Mouse (Mus musculus) liver, embryonic 13.5 days (tissue): ENCODE measurements at regions not wholly inside any gene's neighbourhood (a gene's known extent, or its start where the extent isn't known, plus 50 kb on each side); places are given as distances from the start of the nearest gene placed in this dataset.

Experiments
- ATAC-seq: fragments of 200-750 bp; cut with Nextera tagmentation; 2 replicates; pipeline ENCODE4 v1.8.0; 2017; ENCODE audit warnings: low read depth, mild to moderate bottlenecking, moderate number of reproducible peaks, moderate library complexity
- DNase-seq: peaks from one replicate; pipeline ENCODE4 v3.0.0; 2022
- H3K27ac ChIP-seq: fragments of 300-500 bp; sonication (generic); 2 replicates; pipeline ENCODE4 v1.5.1; 2015; ENCODE audit warnings: moderate library complexity, mild to moderate bottlenecking, inconsistent platforms
- H3K27me3 ChIP-seq: fragments of 300-500 bp; sonication (generic); 2 replicates; pipeline ENCODE4 v1.6.1; 2015; ENCODE audit warnings: mild to moderate bottlenecking, inconsistent platforms
- H3K36me3 ChIP-seq: fragments of 300-500 bp; sonication (generic); 2 replicates; pipeline ENCODE4 v1.6.1; 2015; ENCODE audit warnings: mild to moderate bottlenecking, inconsistent platforms
- H3K4me1 ChIP-seq: fragments of 300-500 bp; sonication (generic); replicated peaks from 2 replicates; pipeline ENCODE4 v1.6.1; 2015; ENCODE audit warnings: inconsistent platforms
- H3K4me2 ChIP-seq: fragments of 300-500 bp; sonication (generic); 2 replicates; pipeline ENCODE4 v1.6.1; 2015; ENCODE audit warnings: inconsistent platforms, mild to moderate bottlenecking, moderate library complexity
- H3K4me3 ChIP-seq: fragments of 300-500 bp; sonication (generic); replicated peaks from 2 replicates; pipeline ENCODE4 v1.5.1; 2015; ENCODE audit warnings: mild to moderate bottlenecking, inconsistent platforms
- H3K9ac ChIP-seq: fragments of 300-500 bp; sonication (generic); 2 replicates; pipeline ENCODE4 v1.6.1; 2015; ENCODE audit warnings: mild to moderate bottlenecking, inconsistent platforms
- H3K9me3 ChIP-seq: fragments of 300-500 bp; sonication (generic); replicated peaks from 2 replicates; pipeline ENCODE4 v1.6.1; 2016; ENCODE audit warnings: inconsistent platforms
- WGBS: fragments of 180-500 bp; shearing (Covaris S2); methylation state at CpG from one replicate; pipeline ENCODE4 v1.1.7; 2015; ENCODE audit not compliant: insufficient replicate concordance; 5-methylcytosine and 5-hydroxymethylcytosine counted together

DNA sequence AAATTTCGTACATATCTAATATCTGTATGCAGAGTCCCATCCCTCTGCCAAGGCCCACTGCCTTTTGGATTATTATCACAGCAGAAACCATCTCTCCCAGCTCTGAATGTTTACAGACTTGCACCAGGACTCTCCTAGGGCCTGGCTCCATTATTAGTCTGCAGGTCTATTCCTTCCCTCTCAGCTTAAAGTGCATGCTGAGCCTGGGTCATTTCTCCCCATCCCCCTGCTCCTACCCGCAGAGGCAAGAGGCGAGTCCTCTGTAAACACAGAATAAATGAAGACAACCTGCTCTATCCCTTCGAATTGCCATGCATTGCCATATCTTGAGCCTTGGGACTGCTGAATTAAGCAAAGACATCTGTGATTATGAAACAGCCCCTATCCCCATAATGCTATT is 362.6 kb upstream of the Cdh11 start:
- no peaks in the 10 kb centered on the region for H3K4me1 ChIP-seq
- no peak overlapping the region for H3K9ac ChIP-seq
- no peaks in the 10 kb centered on the region for H3K9me3 ChIP-seq
- no peak overlapping the region for H3K27ac ChIP-seq
- 49% methylated on average over 4 of the region's 4 CpGs for WGBS
- H3K36me3 ChIP-seq = no peaks in the 10 kb centered on the region
- H3K4me3 ChIP-seq = no peak overlapping the region
- ATAC-seq (no peak), DNase-seq (no peak)
- no peaks in the 10 kb centered on the region for H3K27me3 ChIP-seq
- no peak overlapping the region for H3K4me2 ChIP-seq

DNA sequence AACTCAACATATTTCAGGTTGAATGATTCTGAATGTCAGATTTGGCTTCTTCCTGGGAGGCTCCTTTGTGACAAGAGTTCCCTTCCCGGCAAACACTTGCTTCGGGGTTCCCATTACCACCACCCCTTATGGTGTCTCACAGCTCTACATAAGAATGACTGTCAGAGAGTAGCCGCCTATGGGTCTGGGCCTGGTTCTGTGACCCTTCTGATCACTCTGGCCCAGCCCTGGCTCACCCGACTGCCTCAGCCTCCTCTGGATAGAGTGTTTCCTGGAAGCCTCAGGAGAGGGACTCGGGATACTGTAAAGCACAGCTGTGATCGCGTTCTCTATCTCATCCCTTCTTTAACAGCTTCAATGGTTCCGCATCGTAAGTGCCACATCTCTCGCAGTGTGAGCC is 363.0 kb upstream of the Cdh11 start:
- ATAC-seq (no peak), DNase-seq (no peak)
- no peak overlapping the region for H3K9ac ChIP-seq
- no peak overlapping the region for H3K4me3 ChIP-seq
- 63% methylated on average over 10 of the region's 10 CpGs for WGBS
- no peaks in the 10 kb centered on the region for H3K4me1 ChIP-seq
- H3K4me2 ChIP-seq = no peak overlapping the region
- no peaks in the 10 kb centered on the region for H3K27me3 ChIP-seq
- no peaks in the 10 kb centered on the region for H3K9me3 ChIP-seq
- no peaks in the 10 kb centered on the region for H3K36me3 ChIP-seq
- H3K27ac ChIP-seq = no peak overlapping the region

DNA sequence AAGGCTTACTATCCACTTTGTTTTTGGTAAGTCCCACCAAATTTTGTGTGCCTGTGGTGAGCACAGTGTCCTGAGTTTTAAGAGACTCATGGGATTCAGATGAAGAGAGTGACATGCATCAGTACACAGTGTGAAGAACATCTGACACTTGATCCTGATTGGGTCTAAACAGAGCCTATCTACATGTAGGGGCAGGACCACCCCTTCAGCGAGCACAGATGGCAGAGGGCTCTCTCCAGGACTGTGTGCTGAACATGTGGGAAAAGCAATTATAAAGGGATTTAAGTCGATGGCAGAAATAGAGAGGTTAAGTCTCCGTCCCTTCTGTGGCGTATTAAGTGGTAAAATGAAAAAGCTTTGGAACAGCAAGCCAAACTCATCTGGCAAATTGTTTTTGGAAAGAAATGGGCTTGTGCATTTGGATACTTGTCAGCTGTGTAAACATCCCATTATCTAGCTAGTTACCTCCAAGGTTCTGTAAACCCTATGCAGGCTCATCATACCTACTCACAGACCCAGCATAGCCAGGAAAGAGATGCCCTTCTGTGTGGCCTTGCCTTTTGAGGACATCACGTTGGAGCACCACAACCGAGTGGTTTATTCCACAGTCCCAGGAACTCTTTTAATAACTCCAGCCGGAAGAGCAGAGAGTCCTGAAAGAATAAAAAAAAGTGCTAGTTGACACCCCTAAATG is 381.3 kb upstream of the Cdh11 start:
- Histone ChIP-seq H3K4me2 (no peak overlapping the region), H3K27ac (no peak overlapping the region), H3K9me3 (no peaks in the 10 kb centered on the region), H3K4me1 (no peaks in the 10 kb centered on the region), H3K4me3 (no peak overlapping the region), H3K27me3 (no peaks in the 10 kb centered on the region), H3K36me3 (no peaks in the 10 kb centered on the region), H3K9ac (no peak overlapping the region)
- ATAC-seq (no peak), DNase-seq (no peak)
- 67% methylated on average over 7 of the region's 7 CpGs for WGBS

DNA sequence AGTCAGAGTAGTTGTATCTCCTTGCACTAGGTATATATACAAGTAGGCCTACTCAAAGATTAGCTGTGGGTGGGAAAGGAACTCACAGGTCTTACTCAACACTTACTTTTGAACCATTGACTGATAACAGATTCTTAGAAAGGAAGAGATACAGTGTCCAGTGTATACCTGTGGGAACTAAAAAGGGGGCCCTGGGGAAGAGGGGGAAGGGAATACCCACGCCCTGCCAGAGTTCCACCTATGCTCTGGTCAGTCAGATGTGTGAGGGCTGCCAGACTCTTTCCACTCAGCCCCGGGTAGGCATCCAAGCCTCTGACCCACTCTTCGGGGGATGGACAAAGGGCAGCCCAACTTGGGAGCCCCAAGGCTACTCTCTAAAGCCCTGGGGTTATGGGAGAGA is 387.9 kb upstream of the Cdh11 start:
- no peaks in the 10 kb centered on the region for H3K36me3 ChIP-seq
- WGBS = 47% methylated on average over 3 of the region's 3 CpGs
- H3K9me3 ChIP-seq = no peaks in the 10 kb centered on the region
- H3K9ac ChIP-seq = no peak overlapping the region
- no peaks in the 10 kb centered on the region for H3K27me3 ChIP-seq
- no peak overlapping the region for H3K4me3 ChIP-seq
- no peak for ATAC-seq
- H3K27ac ChIP-seq = no peak overlapping the region
- no peak for DNase-seq
- H3K4me2 ChIP-seq = no peak overlapping the region
- no peaks in the 10 kb centered on the region for H3K4me1 ChIP-seq

DNA sequence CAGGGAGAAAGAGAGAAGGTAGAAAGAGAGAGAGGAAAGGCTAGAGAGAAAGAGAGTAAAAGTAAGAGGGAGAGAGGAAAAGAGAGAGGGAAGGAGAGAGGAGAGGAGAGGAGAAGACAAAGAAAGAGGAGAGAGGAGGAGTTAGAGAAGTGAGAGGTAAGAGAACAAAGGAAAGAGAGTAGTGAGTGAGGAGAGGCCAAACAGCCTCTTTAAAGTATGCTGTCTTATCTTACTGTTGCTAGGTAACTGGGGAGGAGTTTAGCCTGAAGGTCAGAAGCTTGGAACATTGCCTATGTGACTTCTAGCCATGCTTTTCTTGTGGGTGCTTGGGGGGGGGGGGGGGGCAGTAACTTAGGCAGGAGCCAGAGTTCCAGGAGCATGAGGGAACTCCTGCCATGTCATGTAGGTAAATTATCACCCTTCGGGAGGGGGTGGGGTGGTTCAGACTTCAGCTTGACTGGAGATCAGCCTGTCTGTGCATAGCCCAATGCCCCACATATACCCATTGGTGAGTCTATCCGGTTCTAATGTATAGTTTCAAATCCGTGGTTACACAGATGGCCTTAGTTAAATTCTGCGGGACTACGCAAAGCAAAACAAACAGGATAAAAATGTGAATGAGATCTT is 388.5 kb upstream of the Cdh11 start:
- Histone ChIP-seq H3K9ac (no peak overlapping the region), H3K9me3 (no peaks in the 10 kb centered on the region), H3K4me1 (no peaks in the 10 kb centered on the region), H3K4me2 (no peak overlapping the region), H3K27ac (no peak overlapping the region), H3K4me3 (no peak overlapping the region), H3K36me3 (no peaks in the 10 kb centered on the region), H3K27me3 (no peaks in the 10 kb centered on the region)
- DNase-seq (no peak), ATAC-seq (no peak)
- WGBS = 61% methylated on average over 5 of the region's 5 CpGs

DNA sequence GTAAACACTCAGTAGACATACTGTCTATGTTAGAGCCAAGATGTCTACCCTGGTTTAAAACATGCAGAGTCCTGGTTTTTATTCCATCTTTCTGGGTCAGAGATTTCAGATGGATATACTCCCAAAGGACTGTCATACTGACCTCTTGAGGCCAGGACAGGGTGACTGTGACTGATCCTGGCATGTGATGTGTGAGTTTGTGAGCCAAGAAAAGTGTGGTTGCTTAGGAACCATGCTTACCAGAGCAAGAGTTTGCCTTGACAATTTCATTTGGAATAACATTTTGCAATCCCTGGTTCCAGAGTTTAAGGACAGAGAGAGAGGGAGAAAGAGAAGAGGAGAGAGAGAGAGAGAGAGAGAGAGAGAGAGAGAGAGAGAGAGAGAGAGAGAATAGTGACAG is 395.2 kb upstream of the Cdh11 start:
- ATAC-seq (no peak), DNase-seq (no peak)
- no peaks in the 10 kb centered on the region for H3K9me3 ChIP-seq
- no peak overlapping the region for H3K4me3 ChIP-seq
- no peaks in the 10 kb centered on the region for H3K27me3 ChIP-seq
- no peaks in the 10 kb centered on the region for H3K36me3 ChIP-seq
- H3K4me1 ChIP-seq = no peaks in the 10 kb centered on the region
- H3K27ac ChIP-seq = no peak overlapping the region
- H3K4me2 ChIP-seq = no peak overlapping the region
- no peak overlapping the region for H3K9ac ChIP-seq

DNA sequence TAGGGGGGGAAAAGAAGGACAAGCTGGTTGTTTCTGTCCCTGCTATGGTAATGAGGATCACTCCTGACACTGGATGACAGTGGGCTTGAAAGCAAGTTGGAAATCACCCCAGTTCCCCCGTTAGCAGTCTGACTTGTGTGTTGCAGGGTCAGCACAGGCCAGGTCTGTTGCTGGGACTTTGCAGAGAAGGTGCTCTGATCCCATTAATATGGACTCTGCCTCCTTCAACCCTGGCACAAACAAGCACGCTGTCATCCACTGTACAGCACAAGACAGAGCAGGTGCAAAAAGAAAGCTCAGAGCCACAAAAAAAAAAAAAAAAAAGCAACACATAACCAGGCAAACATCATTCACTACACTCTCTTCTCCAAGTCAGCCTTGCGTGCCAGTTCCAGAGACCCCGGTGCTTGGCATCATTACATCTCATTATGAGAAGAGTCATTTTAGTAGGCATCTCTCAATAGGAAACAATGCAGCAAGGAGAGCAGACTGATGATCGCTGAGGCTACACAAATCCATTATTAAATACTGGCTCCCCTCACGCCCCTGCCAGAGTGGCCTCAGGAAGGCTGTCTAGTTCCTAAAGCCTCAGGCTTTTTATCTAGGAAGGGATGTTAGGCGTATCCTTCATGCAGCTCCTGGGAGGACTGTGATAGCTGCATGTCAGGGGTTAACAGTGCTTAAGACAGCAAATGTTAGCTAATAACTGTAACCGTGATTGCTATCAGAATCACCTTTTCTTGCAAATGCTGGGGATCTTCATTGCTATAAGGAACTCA is 403.5 kb upstream of the Cdh11 start:
- Histone ChIP-seq H3K4me3 (no peak overlapping the region), H3K36me3 (no peaks in the 10 kb centered on the region), H3K9ac (no peak overlapping the region), H3K4me1 (no peaks in the 10 kb centered on the region), H3K9me3 (no peaks in the 10 kb centered on the region), H3K27me3 (no peaks in the 10 kb centered on the region), H3K27ac (no peak overlapping the region), H3K4me2 (no peak overlapping the region)
- no peak for DNase-seq
- ATAC-seq = no peak
- 63% methylated on average over 8 of the region's 8 CpGs for WGBS

DNA sequence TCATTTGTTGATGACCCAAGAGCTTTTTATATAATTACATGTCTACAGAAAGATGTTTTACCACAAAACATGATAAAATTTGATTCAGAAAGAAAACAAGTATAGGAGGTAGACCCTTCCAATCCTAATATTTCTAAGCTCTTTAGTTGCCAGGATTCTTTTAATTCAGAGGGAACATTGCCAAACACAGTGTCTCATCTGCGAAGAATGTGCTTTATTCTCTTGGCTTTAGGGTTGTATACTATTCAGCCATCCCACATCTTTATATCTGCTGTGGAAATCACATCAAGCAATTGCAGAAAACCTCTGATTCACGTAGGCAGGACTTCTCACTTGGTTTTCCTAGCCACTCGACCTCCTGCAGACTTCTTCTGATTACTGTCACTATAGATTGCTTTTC is 412.8 kb upstream of the Cdh11 start:
- ATAC-seq = no peak

DNA sequence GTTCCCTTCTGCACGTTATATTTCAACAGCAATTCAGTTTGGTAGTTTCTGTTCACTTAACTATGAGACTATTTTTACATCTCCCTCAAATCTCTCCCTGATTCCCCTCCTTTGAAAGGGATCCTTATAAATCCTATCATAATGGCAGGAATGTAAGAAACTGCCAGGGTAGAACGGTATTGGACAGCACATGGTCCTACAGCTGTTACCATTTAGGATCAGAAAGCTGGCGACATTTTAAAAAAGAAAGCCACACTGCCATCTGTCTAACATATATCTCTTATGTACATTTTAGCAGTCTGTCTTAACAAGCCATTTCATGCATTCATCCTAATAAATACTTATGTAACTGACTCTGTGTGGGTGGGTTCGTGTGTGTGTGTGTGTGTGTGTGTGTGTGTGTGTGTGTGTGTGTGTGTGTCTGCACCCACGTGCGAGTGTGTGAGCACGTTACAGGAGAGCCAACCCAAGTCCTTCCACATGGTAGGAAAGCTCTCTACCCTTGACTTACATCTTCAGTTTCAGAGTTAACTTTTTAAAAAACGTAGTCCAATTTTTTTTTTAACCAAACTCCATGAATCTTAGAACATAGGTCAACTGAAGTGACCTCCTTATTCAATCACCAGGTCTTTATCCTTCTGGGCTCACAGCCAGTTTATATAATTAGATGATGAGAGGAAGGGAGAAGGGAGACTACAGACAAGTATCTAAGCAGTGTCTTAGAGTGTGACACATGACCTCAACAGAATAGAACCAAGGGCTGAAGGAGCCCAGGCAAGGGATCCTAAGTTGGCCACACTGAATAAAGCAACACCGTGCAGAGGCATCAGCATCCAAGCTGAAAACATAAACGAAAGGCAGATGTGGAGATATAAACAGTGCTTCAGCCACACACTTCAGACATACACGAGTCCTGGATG is 414.5 kb upstream of the Cdh11 start:
- Histone ChIP-seq H3K27ac (no peak overlapping the region), H3K9me3 (no peaks in the 10 kb centered on the region), H3K4me3 (no peak overlapping the region), H3K9ac (no peak overlapping the region), H3K4me2 (no peak overlapping the region), H3K27me3 (no peaks in the 10 kb centered on the region), H3K36me3 (no peaks in the 10 kb centered on the region), H3K4me1 (no peaks in the 10 kb centered on the region)
- WGBS = 57% methylated on average over 11 of the region's 11 CpGs
- DNase-seq = no peak
- ATAC-seq = no peak

More for the DNA sequence above, 412.8 kb upstream of the Cdh11 start:
- WGBS = 45% methylated on average over 3 of the region's 3 CpGs
- H3K4me1 ChIP-seq = no peaks in the 10 kb centered on the region
- no peaks in the 10 kb centered on the region for H3K9me3 ChIP-seq
- H3K4me3 ChIP-seq = no peak overlapping the region
- H3K9ac ChIP-seq = no peak overlapping the region
- H3K27me3 ChIP-seq = no peaks in the 10 kb centered on the region
- no peak overlapping the region for H3K4me2 ChIP-seq
- no peak overlapping the region for H3K27ac ChIP-seq
- no peak for DNase-seq
- no peaks in the 10 kb centered on the region for H3K36me3 ChIP-seq

DNA sequence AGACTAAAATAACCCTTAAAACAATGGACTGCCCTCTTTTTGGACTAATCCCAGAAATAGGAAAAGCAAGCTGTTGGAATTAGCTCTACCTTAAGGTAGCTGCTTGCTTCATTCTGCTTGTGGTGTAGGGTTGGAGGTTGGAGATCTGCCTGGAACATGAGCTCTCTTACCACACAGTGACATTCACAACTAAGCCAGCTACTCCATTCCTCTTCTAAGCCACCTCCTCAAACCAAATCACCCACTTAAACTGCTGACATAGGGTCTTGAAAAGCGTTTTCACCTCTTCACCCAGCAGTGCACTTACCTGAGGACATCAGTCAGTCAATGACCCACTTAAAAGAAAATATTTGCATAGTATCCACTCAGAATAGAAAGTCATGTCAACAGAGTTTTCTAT is 418.3 kb upstream of the Cdh11 start:
- 43% methylated on average over 1 of the region's 1 CpGs for WGBS
- H3K36me3 ChIP-seq = no peaks in the 10 kb centered on the region
- H3K4me2 ChIP-seq = no peak overlapping the region
- no peak overlapping the region for H3K27ac ChIP-seq
- ATAC-seq (no peak), DNase-seq (no peak)
- H3K9me3 ChIP-seq = no peaks in the 10 kb centered on the region
- H3K9ac ChIP-seq = no peak overlapping the region
- no peaks in the 10 kb centered on the region for H3K4me1 ChIP-seq
- H3K27me3 ChIP-seq = no peaks in the 10 kb centered on the region
- no peak overlapping the region for H3K4me3 ChIP-seq

DNA sequence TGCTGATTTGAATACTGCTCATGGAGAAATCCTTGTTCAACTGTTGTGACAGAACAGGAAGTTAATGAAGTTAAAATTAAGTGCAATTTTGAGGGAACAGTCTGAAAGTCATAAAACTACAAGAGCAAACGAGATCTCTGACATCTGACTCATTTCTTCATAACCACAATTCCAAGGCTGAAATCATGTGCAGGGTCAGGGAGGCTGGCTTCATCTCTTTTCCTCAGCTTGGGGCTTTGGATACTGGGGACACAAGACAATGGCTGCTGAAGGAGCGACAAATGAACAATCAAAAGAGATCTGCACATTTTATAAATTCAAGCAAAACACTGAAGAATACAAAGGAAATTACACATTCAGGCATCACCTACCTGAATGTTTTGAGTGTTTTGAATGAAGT is 429.2 kb upstream of the Cdh11 start:
- 42% methylated on average over 2 of the region's 2 CpGs for WGBS
- no peak overlapping the region for H3K27ac ChIP-seq
- H3K9ac ChIP-seq = no peak overlapping the region
- H3K36me3 ChIP-seq = no peaks in the 10 kb centered on the region
- no peak for ATAC-seq
- H3K4me1 ChIP-seq = no peaks in the 10 kb centered on the region
- DNase-seq = no peak
- H3K4me2 ChIP-seq = no peak overlapping the region
- H3K9me3 ChIP-seq = no peaks in the 10 kb centered on the region
- H3K27me3 ChIP-seq = no peaks in the 10 kb centered on the region
- H3K4me3 ChIP-seq = no peak overlapping the region
